Mouse (Mus musculus) ZHBTc4 (cell line): ENCODE data around the gene Pgm2.

Experiments used
- DNase-seq: peaks from one replicate; pipeline ENCODE4 v3.0.0-alpha.2; 2011; ENCODE audit warnings: low read depth, low spot score

Pgm2 gene

DNA sequence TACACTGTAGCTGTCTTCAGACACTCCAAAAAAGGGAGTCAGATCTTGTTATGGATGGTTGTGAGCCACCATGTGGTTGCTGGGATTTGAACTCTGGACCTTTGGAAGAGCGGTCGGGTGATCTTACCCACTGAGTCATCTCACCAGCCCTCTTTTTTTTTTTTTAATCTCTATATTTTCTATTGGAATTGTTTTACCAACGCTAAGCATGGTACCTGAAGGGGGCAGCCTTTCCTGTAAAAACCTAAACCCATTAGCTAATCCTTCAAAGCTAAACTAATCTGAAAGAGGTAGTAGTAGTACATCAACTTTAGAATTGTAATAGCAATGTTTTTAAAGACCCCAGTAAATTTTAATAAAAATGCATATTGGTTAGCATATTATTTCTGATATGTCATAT lies 17.2 kb upstream of the Pgm2 start:
- DNase-seq = no peak

DNA sequence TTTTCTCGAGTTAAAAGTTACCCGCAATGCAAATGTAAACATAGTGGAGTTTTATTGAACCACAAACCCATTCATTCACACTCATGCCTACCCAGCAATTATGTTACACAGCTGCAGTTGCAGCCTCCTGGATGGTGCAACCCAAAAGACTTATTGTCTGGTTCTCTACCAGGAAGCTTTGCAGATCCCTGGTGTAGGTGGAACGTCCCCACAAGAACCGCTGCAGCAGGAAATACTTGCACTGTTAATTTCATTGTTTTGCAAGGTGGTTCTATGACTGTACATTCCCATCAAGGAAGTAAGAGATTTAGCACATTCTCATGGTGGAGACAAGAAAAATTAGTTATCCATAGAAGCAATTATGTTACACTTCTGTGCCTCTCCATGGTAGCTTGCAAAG lies 15.4 kb upstream of the Pgm2 start:
- no peak for DNase-seq

DNA sequence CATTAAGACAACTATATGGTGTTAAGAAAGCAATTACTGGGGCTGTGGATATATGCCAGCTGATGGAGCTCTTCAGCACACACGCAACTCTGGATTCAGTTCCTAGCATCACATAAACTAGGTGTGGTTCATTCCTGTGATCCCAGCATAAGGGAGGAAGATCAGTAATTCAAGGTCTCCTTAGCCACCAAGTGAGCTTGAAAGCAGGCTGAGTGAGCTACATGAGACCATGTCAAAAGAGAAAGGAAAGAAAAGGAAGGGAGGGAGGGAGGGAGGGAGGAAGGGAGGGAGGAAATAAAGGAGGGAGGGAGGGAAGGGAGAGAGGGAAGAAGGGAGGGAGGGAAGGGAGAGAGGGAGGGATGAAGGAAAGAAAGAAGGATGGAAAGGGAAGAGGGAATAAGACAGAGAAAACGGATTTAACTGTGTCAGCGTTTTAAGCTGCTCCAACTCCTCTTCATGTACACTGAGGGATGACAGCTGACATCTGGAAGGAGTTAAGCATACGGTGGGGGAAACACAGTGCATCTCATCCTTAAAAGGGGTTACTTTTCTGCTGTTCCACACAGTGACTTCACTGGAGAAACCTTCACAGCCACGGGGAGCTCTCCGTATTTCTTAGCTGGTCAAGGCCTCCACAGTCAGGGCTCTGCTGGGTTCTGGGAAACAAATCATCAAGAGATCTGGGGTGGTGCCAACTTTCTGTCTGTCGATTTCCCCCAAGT lies 13.8 kb upstream of the Pgm2 start:
- no peak for DNase-seq

DNA sequence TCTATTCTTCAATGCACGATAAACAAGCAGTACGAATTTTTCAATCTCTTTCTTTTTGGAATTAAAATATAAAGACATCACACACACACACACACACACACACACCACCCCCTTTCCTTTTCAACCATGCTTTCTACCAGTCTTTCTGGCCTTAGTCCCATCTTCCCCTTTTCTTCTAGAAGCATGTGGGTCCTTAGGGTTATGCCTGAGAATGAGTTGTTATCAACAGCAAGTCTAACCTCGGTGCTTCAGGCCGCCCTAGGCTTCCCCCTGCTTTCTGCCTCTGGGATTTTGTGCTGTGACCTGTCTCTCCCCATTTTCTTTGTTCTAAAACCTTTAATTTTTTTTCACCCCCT lies 13.3 kb upstream of the Pgm2 start:
- DNase-seq = no peak

DNA sequence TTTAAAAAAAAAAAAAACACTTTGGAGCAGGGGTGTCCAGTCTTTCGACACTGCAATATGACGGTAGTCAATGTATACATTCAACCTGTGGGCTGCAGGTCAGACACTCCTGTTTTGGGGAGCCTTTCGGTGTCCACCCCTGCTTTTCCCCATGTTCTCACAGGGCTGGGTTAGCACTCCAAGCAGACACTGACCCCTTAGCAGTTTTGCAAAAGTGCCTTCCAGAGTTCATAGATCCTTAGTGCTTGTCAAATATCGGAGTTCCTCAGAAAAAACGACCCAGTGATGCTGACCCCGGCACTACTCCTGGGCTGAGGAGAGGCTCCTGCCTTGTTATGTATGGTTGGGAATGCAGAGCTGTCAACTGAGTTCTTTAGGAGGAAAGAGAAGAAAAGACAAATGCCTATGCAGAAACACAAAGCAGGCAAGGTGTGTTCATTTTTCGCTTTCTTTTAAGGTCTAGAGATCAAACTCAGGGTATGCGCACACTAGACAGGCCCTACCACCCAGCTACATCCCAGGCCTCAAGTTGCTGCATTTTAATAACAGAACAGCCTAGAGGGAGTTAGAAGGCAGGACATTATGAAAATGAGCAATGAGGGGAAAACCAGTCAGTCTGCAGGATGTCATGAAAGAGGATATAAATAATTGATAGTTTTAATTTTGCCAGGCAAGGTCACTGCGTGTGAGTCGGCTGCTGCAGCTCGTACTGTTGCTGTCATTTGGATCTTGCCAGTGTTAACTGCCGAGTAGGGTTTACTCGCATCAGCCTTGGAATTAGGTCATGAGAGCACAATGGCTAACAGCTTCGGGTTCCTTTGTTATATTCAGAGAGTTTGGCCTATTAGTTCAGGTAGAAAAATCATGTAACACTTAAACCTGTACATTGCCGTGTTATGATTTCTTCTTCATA lies 9.0 kb upstream of the Pgm2 start:
- DNase-seq = peak; percentile 30

DNA sequence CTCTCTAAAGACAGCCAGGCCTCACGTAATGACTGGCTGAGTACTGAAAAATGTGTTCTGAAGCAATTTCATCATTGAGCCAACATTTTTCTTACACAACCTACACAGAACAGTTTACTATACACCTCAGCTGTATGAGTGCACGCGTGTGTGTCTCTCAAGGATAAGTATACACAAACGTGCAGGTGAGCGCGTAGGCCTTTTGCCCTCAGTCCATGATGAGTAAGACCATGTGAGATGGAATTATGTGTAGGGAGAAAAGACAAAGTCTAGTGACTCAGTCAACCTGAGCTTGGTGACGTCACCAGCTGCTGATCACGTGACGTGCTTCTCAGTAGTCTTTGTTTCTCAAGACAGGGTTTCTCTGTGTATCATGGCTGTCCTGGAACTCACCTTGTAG lies 7.3 kb upstream of the Pgm2 start:
- no peak for DNase-seq

DNA sequence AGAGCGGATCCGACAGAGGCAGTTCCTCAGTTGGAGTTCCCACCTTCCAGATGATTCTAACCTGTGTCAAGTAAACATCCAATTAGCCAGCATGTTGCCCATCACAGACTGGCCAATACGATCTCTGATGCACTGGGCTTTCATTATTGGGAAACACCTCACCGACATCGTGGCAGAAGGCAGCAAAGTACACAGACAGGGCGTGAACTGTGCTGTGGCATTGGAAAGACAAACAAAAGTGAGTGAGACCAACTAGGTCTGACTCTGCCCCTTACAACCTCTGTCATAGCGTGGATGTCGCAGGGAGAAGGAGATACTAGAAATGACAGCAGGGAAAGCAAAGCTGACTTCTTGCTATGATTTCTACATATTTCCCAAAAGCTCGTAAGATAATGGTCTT lies 4.0 kb upstream of the Pgm2 start:
- DNase-seq = no peak

DNA sequence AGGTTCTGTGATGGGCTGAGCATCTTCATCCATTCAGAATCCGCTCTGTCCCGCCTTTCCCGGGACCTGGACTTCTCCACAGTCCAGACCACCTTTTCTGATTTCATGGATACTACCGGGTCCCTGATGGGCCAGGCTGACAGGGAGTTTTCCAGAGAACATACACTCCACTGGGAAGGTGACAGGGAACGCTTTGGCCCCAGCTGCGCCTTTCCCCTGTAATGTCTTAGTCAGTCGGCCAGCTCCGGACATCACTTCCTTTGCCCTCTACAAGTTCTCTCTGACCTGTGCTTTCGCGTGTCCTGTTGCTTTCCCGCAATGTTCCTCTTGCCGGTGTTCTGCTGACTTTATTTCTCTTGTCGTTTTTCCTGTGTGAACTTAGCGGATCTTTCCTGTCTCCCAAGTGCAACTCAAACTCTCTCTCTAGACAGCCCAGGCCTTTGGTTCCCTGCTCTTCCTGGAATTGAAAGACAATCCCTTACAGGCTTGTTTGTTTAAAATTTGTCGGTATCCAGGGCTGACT lies 660 bp downstream of the Pgm2 start:
- no peak for DNase-seq

DNA sequence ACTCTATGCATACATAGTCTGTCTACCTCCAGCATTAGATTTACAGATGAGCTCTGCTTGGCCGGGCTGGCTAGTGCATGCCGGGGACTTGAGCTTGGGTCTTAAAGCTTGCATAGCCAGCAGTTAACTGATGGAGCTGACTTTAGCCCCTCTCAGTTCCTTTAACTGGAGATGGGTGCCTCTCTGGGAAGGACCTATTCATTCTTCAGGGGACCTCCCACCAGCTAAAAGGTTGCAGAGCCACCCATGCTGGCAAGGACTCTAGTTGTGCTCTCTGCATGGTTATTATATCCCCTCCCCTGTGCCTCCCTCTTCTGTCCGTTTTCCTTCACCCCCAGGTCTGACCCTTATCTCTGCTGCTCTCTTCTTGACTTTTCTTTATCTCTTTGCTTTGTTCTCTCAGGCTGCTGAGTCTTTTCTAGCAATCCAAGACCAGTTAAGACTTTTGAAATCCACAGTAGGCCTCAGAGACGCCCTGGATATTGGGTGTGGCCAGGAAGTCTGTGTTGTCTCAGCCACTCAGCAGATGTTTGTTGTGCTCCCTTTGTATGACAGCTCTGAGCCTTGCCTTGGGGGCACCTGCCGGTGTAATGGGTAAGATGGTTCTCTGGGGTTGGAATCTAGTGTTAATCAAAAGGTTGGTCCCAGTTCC lies 2.7 kb downstream of the Pgm2 start:
- DNase-seq = peak; percentile 84

DNA sequence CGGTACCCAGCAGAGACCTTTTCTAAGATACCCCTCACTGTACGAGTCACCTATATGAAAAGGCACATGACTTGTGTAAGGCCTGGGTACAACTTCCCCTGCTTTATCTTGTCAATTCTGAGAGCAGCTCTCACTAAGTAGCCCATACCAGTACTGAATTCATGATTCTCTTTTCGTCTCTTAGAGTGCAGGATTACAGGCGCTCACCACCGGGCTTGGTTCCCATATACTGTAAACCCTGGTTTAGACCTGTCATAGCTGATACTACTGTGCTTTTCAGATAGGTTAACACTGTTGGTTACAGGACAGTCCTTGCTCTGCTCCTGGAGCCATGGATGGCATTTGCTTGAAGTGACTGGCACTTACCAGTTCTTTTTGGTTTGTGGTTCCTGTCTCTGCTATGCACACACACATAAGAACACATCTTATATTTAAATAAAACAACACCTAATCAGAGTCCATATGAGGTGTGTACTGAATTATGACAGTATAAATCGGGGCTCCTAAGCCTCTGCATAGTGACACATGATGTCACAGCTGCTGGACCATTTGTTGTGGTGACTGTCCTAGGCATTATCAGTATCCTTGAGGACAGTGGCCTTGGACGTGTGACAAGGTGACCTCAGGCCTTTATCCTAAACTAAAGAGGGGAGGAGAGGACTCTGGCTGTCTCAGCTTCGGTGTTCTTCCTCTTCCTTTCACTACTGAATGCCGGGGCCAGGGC lies 9.4 kb downstream of the Pgm2 start:
- DNase-seq = no peak

DNA sequence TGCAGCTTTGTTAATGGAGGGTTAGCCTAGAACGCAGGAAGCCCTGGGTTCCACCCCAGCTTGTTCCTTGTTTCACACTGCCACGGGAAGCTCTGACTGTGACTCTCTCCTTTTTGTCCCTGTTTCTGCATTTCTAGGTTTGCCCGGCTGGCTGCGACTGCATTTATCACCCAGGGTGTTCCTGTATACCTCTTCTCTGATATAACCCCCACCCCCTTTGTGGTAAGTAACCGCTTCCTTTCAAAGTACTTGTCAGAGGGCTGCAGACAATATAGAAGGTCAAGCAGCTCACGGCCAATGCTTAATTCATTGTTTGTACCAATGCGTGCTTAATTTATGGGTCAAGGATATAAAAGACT lies 9.9 kb downstream of the Pgm2 start:
- DNase-seq = peak; percentile 83

DNA sequence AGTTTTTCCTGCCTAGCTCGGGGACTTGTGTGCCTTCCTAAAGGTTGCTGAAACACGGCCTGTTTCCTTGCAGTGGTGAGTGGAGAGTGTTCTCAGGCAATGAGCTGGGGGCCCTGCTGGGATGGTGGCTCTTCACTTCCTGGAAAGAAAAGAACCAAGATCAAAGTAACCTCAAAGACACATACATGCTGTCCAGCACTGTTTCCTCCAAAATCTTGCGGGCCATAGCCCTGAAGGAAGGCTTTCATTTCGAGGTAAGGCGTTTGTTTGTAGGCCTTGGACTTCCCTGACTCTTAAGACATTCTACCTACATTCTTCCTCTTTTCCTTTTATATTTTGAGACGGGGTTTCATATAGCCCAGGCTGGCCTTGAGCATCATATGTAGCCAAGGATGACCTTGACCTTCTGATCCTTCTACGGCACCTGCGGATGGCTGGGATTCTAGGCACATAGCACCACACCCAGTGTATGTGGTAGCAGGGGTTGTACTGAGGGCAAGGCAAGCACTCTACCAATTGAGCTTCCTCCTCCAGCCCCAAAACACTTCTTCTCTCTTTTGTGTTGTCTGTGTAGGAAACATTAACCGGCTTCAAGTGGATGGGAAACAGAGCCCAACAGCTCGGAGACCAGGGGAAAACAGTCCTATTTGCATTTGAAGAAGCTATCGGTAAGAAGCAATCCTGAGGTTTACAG lies 15.0 kb downstream of the Pgm2 start:
- DNase-seq = peak; percentile 77

DNA sequence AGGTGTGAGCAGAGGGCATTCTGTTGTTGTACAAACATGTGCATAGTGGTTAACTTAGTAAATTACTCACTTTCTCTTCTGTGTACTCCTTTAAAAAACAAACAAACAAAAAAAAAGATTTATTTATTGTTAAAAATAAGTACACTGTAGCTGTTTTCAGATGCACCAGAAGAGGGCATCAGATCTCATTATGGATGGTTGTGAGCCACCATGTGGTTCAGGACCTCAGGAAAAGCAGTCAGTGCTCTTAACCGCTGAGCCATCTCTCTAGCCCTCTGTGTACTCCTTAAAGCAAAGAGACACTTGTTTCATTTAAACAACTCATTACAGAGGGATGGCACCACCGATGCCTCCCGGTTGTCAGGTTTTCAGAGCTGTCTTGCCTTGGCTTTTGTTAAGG lies 16.5 kb downstream of the Pgm2 start:
- DNase-seq = no peak

DNA sequence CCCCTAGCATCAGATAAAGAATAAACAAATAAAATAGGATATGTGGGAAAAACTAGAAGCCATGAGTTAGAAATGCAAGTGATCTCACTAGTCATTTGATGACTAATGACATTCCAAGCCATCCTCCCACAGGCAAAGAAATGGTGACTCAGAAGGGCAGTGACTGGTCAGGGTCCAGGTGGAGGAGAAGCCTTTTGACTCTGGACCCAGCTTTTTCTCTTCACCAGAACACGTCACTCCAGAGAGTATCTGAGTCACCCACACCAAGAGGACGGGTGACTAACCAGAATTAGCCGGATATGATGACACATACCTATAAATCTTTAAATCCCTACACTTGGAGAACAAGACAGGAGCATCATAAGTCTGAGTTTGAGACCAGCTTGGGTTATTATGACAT lies 19.6 kb downstream of the Pgm2 start:
- DNase-seq = no peak

DNA sequence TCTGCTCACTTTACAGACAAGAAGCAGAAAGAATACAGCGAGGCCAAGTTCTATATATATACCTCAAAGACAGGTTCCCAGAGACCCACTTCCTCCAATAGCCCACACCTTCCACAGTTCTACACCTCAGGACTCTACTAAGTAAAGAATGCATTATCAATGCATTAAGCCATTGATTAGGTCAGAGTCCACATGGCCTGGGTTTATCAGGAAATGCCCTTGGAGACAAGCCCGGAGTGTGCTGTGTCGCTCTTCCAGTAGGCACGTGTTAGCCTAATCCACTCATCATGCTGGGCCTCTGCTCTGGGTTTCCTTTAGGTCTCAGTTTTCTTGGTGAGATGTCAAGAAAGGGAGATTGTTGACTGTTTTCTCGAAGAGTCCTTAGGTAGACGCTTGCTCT lies 21.5 kb downstream of the Pgm2 start:
- DNase-seq = no peak

DNA sequence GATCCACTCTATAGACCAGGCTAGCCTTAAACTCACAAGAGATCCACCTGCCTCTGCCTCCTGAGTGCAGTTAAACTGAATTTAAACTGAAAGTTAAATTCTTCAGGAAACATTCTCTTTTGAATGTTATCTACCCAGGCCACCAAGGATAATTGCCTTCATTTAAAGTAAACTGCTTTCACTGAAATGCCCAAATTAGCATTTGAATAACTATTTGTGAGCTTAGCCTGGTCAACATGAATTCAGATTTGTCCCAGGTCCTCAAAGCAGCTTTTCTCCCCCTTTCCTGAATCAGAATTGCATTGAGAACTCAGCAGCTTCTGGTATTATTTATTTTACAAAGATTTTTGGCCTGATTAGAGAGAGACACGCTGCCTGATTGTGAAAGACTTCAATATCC lies 24.4 kb downstream of the Pgm2 start:
- peak; percentile 65 for DNase-seq

DNA sequence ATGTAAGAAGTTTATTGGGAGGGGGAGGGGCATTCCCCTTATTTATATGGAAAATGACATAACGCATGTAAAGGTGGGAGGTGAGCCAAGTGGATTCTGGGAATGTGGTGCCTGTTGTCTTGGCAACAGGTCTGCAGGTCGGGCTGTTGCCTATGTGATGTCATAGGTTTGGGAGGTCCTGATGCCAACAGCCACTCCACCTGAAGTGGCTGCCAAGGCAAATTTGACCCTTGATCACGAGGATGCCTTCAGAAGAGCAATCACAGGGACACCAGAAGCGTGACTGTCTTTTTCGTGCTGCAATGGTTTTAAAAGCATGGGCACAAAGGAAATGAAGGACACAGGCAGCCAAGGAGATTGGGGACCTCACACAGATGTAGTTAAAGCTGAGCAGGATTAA lies 33.0 kb downstream of the Pgm2 start:
- DNase-seq = no peak

DNA sequence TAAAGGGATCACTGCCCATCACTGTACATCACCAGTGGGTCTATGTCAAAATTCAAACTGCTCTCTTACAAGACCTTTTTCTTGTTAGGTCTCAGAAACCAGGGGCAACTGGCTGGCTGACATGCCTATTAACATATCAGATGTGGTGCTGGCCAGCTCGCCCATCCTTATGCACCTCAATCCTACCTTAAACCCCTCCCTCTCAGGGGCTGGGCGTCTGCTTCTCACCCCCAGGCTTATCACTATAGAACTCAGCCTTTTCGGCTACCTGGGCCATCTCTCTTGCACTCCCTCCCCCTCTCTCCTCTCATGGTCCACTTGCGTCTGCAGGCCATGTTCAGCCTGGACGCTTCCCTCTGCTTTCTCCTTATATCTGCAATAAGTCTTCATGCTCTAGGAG lies 38.8 kb downstream of the Pgm2 start:
- no peak for DNase-seq

DNA sequence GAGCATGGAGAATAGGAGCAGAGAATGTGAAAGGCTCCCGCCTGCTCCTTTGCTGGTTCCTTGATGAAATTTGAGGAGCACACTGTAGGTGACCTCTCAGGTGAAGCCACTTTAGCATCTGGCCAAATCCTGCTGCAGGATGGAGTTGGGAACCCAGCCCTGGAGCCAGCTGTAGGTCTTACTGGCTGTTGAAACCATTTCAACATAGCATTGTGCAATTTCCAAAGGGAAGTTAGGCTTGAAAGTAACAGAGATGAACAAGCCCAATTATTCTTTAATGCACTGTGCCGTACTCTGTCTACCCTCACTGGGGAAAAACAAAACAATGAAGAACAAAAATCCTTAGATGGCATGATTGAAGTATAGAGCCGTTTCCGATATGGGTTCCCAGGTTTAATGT lies 41.2 kb downstream of the Pgm2 start:
- no peak for DNase-seq

DNA sequence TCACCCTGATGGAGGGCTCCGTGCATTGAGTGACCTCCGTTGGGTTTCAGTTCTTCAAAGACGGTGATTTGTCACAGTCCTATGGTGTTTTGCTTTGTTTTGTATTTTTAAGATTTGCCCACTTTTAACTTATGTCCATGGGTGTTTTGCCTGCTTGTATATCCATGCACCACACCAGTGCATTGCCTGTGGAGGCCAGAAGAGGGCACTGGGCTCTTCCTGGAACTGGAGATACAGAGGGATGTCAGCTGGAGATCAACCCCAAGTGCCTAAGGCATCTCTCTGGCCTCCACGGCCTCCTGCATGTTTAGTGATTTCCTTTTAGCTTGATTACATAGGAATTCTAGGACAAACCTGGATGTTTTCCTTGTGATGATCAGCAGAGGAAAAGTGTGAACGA lies 43.6 kb downstream of the Pgm2 start:
- DNase-seq = peak; percentile 63

DNA sequence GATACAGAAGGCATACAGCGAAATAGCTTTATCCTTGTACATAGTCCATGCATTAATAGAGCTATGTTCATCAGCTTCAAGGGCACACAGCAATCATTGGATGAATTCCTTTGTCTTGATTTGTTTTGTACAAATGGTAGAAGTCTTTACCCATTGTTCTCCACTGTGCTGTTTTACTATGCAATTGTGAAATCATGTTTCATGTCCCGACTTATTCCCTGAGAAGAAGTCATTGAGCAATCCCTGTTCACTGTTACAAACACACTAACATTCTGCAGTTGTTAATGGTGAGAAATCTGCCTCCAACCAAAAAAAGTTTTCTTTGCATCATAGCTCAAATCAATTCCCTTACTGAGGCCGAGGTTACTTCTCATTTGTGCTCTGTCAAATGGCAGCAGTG lies 47.5 kb downstream of the Pgm2 start:
- DNase-seq = no peak
